Mouse (Mus musculus): ENCODE measurements around the gene Abhd2.
A peak's percentile ranks its signal among the peaks of the same experiment; 100 is the strongest.
"Not testable (repeated sequence)": the region's sequence is repeated elsewhere in the genome, so short reads cannot be mapped to it uniquely, and the experiment has no call there.

The Abhd2 gene

GRCm38 (mm10) chr7:79267690-79268388 is 5.2 kb upstream of the Abhd2 start:
- no peak for DNase-seq

- no peak for DNase-seq
Observed at GRCm38 (mm10) chr7:79268897-79269296, 4.1 kb upstream of the Abhd2 start.

GRCm38 (mm10) chr7:79269411-79269810 is 3.6 kb upstream of the Abhd2 start:
- no peak for DNase-seq

- no peak for DNase-seq
Observed at GRCm38 (mm10) chr7:79269866-79270265, 3.1 kb upstream of the Abhd2 start.

- no peak for DNase-seq
Observed at GRCm38 (mm10) chr7:79270961-79271387, 2.0 kb upstream of the Abhd2 start.

GRCm38 (mm10) chr7:79271861-79272788 is 874 bp upstream of the Abhd2 start:
- DNase-seq = peak; percentile 51 to 57

- peak; percentile 58 to 83 for DNase-seq
Observed at GRCm38 (mm10) chr7:79273738-79274472, 906 bp downstream of the Abhd2 start.

GRCm38 (mm10) chr7:79274473-79275010 is 1.5 kb downstream of the Abhd2 start:
- no peak for DNase-seq

GRCm38 (mm10) chr7:79275345-79275744 is 2.3 kb downstream of the Abhd2 start:
- no peak for DNase-seq

GRCm38 (mm10) chr7:79278432-79278831 is 5.4 kb downstream of the Abhd2 start:
- no peak for DNase-seq

- DNase-seq = peak; percentile 53 to 57
Observed at GRCm38 (mm10) chr7:79279376-79280029, 6.5 kb downstream of the Abhd2 start.

GRCm38 (mm10) chr7:79282883-79283670 is 10.1 kb downstream of the Abhd2 start:
- no peak for DNase-seq

GRCm38 (mm10) chr7:79283671-79283941 is 10.6 kb downstream of the Abhd2 start:
- not testable (repeated sequence) for DNase-seq

GRCm38 (mm10) chr7:79284160-79284888 is 11.3 kb downstream of the Abhd2 start:
- DNase-seq = no peak

GRCm38 (mm10) chr7:79284889-79285280 is 11.9 kb downstream of the Abhd2 start:
- no peak for DNase-seq

GRCm38 (mm10) chr7:79285408-79285807 is 12.4 kb downstream of the Abhd2 start:
- no peak for DNase-seq

- no peak for DNase-seq
Observed at GRCm38 (mm10) chr7:79287226-79287625, 14.2 kb downstream of the Abhd2 start.

- no peak for DNase-seq
Observed at GRCm38 (mm10) chr7:79287928-79288327, 14.9 kb downstream of the Abhd2 start.

- no peak for DNase-seq
Observed at GRCm38 (mm10) chr7:79288422-79288821, 15.4 kb downstream of the Abhd2 start.

GRCm38 (mm10) chr7:79293605-79294232 is 20.7 kb downstream of the Abhd2 start:
- DNase-seq = peak; percentile 33 to 37
